35 mouse cellular contexts compared by ENCODE assay signal in the genomic region with DNA sequence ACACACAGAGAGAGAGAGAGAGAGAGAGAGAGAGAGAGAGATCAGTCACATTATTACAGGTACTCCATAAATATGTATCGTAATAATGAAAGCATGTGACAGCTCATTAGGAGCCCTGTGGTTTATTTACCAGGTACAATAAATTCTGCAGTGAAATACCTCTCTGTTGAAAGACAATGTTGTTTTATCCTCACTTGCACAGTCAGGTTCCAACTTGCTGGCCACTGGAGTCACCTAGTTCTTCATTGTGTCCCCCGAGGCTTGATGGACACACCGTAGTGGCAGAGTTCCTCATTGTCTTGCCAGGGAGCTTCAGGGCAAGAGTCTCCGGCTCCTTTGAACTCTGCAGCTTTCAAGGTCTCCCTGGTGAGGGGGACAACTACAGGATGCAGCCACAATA.
"Had no signal": no experiment of that assay in that cellular context is flagged by ENCODE, and none has a peak within 500 bp of the region (broad histone marks: within the 10 kb centered on the region; RNA-seq: fewer than 3 reads in every experiment).

No protein-coding gene starts in this region.

- H3K4me3 ChIP-seq: heart, embryonic 10.5 days; heart, embryonic 12.5 days; heart, embryonic 13.5 days; heart, embryonic 15.5 days; hindbrain, embryonic 10.5 days; hindbrain, embryonic 12.5 days; hindbrain, embryonic 13.5 days; hindbrain, embryonic 15.5 days; intestine, embryonic 15.5 days; kidney, embryonic 15.5 days; layer of hippocampus, adult 2 months had no signal

- DNase-seq: heart, postnatal 10 days; heart, postnatal 14 days; heart, postnatal 36 days; heart, postnatal 4 days; kidney, adult 11 months; kidney, adult 18-20 months; kidney, adult 2 months; kidney, adult 8-10 months; kidney, adult 9 months; kidney, postnatal 10 days; kidney, postnatal 14 days; kidney, postnatal 25 days; kidney, postnatal 36 days; kidney, postnatal 4 days; layer of hippocampus, adult 9-11 months; layer of hippocampus, postnatal 36 days had no signal

- H3K27me3 ChIP-seq: hindbrain, embryonic 15.5 days; intestine, embryonic 15.5 days had no signal

- H3K9ac ChIP-seq: heart, embryonic 12.5 days; heart, embryonic 13.5 days; heart, embryonic 15.5 days; hindbrain, embryonic 12.5 days; hindbrain, embryonic 13.5 days; hindbrain, embryonic 14.5 days; hindbrain, embryonic 15.5 days; intestine, embryonic 15.5 days; kidney, embryonic 15.5 days had no signal

- H3K4me2 ChIP-seq: heart, embryonic 11.5 days; heart, embryonic 12.5 days; heart, embryonic 13.5 days; heart, embryonic 15.5 days; hindbrain, embryonic 12.5 days; hindbrain, embryonic 13.5 days; hindbrain, embryonic 14.5 days; hindbrain, embryonic 15.5 days; intestine, embryonic 15.5 days; kidney, embryonic 15.5 days had no signal

- H3K27ac ChIP-seq: heart, embryonic 10.5 days; heart, embryonic 13.5 days; heart, embryonic 15.5 days; hindbrain, embryonic 10.5 days; hindbrain, embryonic 12.5 days; hindbrain, embryonic 13.5 days; hindbrain, embryonic 14.5 days; hindbrain, embryonic 15.5 days; hindbrain, postnatal 0 days; intestine, embryonic 15.5 days; kidney, embryonic 15.5 days; kidney, postnatal 0 days; layer of hippocampus, adult 2 months had no signal

- ATAC-seq: hindbrain, embryonic 16.5 days; hindbrain, postnatal 0 days; inflammation-experienced regulatory T-cells, adult 6 months; intestine, embryonic 15.5 days; intestine, embryonic 16.5 days; intestine, postnatal 0 days had no signal

- H3K36me3 ChIP-seq: heart, embryonic 10.5 days; heart, embryonic 12.5 days; heart, embryonic 13.5 days; heart, embryonic 15.5 days; hindbrain, embryonic 10.5 days; hindbrain, embryonic 12.5 days; hindbrain, embryonic 13.5 days; hindbrain, embryonic 15.5 days; intestine, embryonic 15.5 days; kidney, embryonic 15.5 days had no signal

- H3K9me3 ChIP-seq: heart, embryonic 10.5 days; heart, embryonic 12.5 days; heart, embryonic 13.5 days; heart, embryonic 15.5 days; hindbrain, embryonic 10.5 days; hindbrain, embryonic 12.5 days; hindbrain, embryonic 13.5 days; hindbrain, embryonic 15.5 days; intestine, embryonic 15.5 days; kidney, embryonic 15.5 days had no signal

- H3K4me1 ChIP-seq: heart, embryonic 15.5 days had no signal
